Mouse (Mus musculus) E14TG2a.4 (cell line): ENCODE results near the gene Rab24.

Experiments
- H3K27me3 ChIP-seq: 2 replicates; pipeline ENCODE4 v1.6.1; 2014; ENCODE audit warnings: low read length, control low read depth; ENCODE audit not compliant: insufficient read depth
- H3K36me3 ChIP-seq: 2 replicates; pipeline ENCODE4 v1.6.1; 2014; ENCODE audit warnings: low read length, control low read depth; ENCODE audit not compliant: insufficient read depth
- H3K4me1 ChIP-seq: replicated peaks from 2 replicates; pipeline ENCODE4 v1.6.1; 2014; ENCODE audit warnings: low read depth, low read length, control low read depth
- H3K4me3 ChIP-seq: replicated peaks from 2 replicates; pipeline ENCODE4 v1.5.1; 2014; ENCODE audit warnings: mild to moderate bottlenecking, low read length
- H3K9me3 ChIP-seq: 2 replicates; pipeline ENCODE4 v1.6.1; 2014; ENCODE audit warnings: low read length, control low read depth
- CTCF ChIP-seq: conservative IDR thresholded peaks from 2 replicates; pipeline ENCODE4 v1.5.1; 2014; ENCODE audit warnings: low read length
- NANOG ChIP-seq: IDR thresholded peaks from 2 replicates; pipeline ENCODE4 v1.6.1; 2014; ENCODE audit warnings: borderline replicate concordance, low read length, mixed read lengths
- POU5F1 ChIP-seq: IDR thresholded peaks from 2 replicates; pipeline ENCODE4 v1.6.1; 2014; ENCODE audit warnings: low read length, borderline replicate concordance

Rab24 gene

DNA sequence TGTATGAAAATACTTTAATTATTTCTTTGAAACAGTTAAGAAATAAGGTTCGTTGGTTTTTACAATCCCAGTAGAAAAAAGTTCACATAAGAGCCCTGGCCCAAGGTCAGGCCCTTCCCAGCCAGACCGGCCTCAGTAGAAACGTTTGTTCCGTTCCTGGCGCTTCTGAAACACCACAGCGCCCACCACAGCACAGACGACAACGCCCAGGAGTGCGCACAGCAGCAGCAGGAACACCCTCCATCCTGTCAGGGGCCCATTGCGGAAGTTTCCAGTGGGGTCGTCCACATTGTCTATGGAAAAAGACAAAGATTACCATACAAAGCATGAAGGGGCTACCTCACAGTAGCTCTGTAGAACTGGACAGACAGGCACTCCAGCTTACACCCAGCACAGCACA is 25.0 kb upstream of the Rab24 start:
- Histone ChIP-seq H3K27me3 (no peaks in the 10 kb centered on the region), H3K9me3 (no peaks in the 10 kb centered on the region), H3K4me1 (peaks cover 81% of the 10 kb centered on the region), H3K36me3 (peaks cover 90% of the 10 kb centered on the region), H3K4me3 (no peak overlapping the region)
- TF ChIP-seq NANOG (no peak), CTCF (no peak), POU5F1 (no peak)

GRCm38 (mm10) chr13:55344286-55344685 is 22.5 kb upstream of the Rab24 start:
- Histone ChIP-seq H3K36me3 (peaks cover 65% of the 10 kb centered on the region), H3K4me1 (peaks cover 90% of the 10 kb centered on the region), H3K27me3 (no peaks in the 10 kb centered on the region), H3K9me3 (no peaks in the 10 kb centered on the region), H3K4me3 (no peak overlapping the region)
- TF ChIP-seq NANOG (no peak), POU5F1 (no peak), CTCF (no peak)

- H3K9me3 ChIP-seq = no peaks in the 10 kb centered on the region
- 0 out of 2 replicates have a peak overlapping the region, but pooled peaks have one; percentile 13 for H3K4me3 ChIP-seq
- no peaks in the 10 kb centered on the region for H3K27me3 ChIP-seq
- H3K36me3 ChIP-seq = peaks cover 47% of the 10 kb centered on the region
- TF ChIP-seq NANOG (no peak), CTCF (no peak), POU5F1 (no peak)
- H3K4me1 ChIP-seq = peaks cover 97% of the 10 kb centered on the region
Observed at GRCm38 (mm10) chr13:55342469-55342868, 20.7 kb upstream of the Rab24 start.

- no peaks in the 10 kb centered on the region for H3K27me3 ChIP-seq
- H3K36me3 ChIP-seq = peaks cover 15% of the 10 kb centered on the region
- peak overlapping the region; percentile 74 for H3K4me3 ChIP-seq
- no peaks in the 10 kb centered on the region for H3K9me3 ChIP-seq
- H3K4me1 ChIP-seq = peaks cover 97% of the 10 kb centered on the region
- TF ChIP-seq POU5F1 (no peak), CTCF (no peak), NANOG (no peak)
Observed at GRCm38 (mm10) chr13:55339259-55339658, 17.5 kb upstream of the Rab24 start.

DNA sequence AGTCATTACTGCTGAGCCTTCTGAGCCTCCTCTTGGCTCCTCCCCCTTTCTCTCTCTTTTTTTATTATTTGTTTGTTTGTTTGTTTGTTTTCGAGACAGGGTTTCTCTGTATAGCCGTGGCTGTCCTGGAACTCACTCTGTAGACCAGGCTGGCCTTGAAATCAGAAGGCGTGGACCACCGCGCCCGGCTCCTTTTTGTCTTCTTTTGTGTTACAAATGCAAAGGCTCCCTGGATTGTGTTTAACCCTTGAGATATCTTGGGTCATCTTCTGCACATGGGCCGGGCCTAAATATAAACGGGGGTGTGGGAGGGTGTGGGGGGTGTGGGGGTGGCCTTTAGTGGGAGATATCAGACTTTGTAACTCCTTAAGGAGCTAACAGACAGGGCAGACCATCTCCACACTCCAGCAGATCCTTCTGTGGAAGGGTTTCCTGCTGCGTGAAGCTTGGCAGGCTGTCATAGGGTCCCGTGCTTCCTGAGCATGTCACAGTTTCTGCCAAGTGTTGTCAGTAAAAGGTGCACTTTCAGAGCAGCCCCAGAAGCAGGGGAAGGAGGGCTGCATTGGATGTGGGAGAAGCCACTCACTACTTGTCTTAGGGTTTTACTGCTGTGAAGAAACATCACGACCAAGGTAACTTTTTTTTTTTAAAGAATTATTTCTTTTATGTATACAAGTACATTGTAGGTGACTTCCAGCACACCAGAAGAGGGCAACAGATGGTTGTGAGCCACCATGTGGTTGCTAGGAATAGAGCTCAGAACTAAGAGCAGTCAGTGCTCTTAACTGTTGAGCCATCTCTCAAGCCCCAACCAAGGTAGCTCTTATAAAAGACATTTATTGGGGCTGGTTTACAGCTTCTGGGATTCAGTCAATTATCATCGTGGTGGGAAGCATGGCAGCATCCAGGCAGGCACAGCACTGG is 16.6 kb upstream of the Rab24 start:
- H3K4me1 ChIP-seq = peaks cover 97% of the 10 kb centered on the region

DNA sequence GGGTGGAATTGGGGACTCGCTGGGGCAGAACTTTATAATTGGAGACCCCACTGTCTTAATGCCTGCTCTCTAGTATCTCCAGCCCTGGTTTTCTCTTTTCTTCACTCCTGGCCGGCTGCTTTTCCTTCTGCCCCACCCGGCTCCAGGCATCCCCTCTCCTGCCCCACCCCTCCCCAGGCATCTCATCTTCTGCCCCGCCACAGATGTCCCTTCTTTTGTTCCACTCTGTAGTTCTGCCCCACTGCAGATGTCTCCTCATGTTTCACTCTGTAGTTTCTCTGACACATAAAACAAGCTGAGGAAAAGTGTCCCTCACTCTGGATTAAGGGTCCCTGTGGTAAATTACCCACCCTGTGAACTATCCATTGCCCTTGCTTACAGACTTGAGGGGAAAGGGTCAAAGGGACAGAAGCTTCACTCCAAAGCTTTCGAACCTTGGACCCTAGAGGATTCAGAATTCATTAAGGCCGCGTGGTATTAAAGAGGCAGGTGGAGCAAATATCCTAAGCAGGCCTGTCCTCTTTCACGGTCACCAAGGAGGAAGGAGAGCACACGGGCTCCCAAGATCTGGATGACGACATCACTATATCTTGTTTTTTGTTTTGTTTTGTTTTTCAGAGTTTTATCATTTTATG is 15.7 kb upstream of the Rab24 start:
- no peak for TF ChIP-seq POU5F1
- TF ChIP-seq NANOG = no peak
- no peak for TF ChIP-seq CTCF
- no peaks in the 10 kb centered on the region for H3K9me3 ChIP-seq
- peaks cover 95% of the 10 kb centered on the region for H3K4me1 ChIP-seq
- no peaks in the 10 kb centered on the region for H3K27me3 ChIP-seq
- H3K4me3 ChIP-seq = peak overlapping the region; percentile 74
- H3K36me3 ChIP-seq = no peaks in the 10 kb centered on the region

More for the DNA sequence above, 16.6 kb upstream of the Rab24 start:
- no peaks in the 10 kb centered on the region for H3K9me3 ChIP-seq
- TF ChIP-seq POU5F1 = no peak
- TF ChIP-seq NANOG = no peak
- TF ChIP-seq CTCF = no peak
- peak overlapping the region; percentile 74 for H3K4me3 ChIP-seq
- no peaks in the 10 kb centered on the region for H3K27me3 ChIP-seq
- H3K36me3 ChIP-seq = peaks cover 6% of the 10 kb centered on the region

DNA sequence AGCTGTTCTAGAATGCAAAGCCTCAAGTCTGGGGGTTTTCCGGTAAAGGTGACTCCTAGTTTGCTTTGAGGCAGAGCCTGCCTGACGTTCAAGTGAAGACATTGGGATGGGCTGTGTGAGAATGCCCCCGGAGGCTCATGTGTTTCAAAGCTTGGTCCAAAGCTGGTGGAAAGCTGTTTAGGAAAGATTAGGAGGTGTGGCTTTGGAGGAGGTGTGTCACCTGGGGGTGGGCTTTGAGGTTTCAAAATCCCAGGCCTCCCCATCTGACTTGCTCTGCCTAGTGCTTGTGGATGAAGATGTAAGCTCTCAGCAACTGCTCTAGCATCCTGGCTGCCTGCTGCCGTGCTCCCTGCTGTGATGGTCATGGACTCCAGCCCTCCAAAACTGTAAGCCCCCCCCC is 14.0 kb upstream of the Rab24 start:
- Histone ChIP-seq H3K4me3 (peak overlapping the region; percentile 74; the same call in 1 of the 2 replicates), H3K4me1 (peaks cover 96% of the 10 kb centered on the region), H3K9me3 (no peaks in the 10 kb centered on the region), H3K27me3 (no peaks in the 10 kb centered on the region), H3K36me3 (no peaks in the 10 kb centered on the region)
- TF ChIP-seq NANOG (no peak), POU5F1 (no peak), CTCF (no peak)

DNA sequence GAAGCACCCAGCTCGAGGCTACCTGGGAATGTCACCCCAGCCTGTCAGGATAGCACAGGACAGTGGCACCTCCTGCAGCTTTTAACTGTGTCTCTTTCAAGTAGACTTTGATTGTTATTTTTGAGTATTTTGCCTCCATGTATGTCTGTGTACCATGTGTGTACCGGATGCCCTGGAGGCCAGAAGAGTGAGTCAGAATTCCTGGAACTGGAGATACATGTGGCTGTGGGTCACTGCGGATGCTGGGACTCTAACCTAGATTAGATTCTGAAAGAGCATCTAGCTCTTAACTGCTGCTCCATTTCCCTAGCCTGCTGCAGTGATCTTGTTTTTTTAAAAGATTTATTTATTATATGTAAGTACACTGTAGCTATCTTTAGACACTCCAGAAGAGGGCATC is 10.6 kb upstream of the Rab24 start:
- Histone ChIP-seq H3K36me3 (peaks cover 10% of the 10 kb centered on the region), H3K4me1 (peaks cover 86% of the 10 kb centered on the region), H3K27me3 (no peaks in the 10 kb centered on the region), H3K9me3 (no peaks in the 10 kb centered on the region), H3K4me3 (no peak overlapping the region)
- no peak for TF ChIP-seq POU5F1
- TF ChIP-seq NANOG = no peak
- no peak for TF ChIP-seq CTCF
